ENCODE assay signal across 10 mouse cellular contexts in the genomic region with DNA sequence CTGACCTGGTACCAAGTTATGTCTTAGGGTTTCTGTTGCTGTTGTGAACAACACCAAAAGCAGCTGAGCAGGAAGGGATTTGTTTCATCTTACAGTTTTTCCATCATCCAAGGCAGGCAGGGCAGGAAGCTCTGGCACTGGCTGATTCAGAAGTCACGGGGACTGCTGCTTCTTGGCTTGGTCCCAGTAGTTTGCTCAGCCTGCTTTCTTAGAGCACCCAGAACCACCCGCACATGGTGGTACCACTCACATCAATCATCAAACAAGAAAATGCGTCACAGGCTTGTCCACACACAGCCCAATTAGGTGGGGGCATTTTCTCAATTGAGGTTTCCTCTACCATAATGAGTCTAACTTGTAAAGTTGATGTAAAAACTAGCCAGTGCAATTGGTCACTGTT. TPM values are rescaled to one million over a fixed set of nuclear protein-coding genes. Genes with fewer than 3 reads are reported as not detected.
A peak's percentile ranks its signal among the peaks of the same experiment; 100 is the strongest.
DNase-seq lines count a peak whose midpoint lies in the region.
"Had no signal": no experiment of that assay in that cellular context is flagged by ENCODE, and none has a peak within 500 bp of the region (broad histone marks: within the 10 kb centered on the region; RNA-seq: fewer than 3 reads in every experiment).

No protein-coding gene starts in this region.

- intact Hi-C loops in heart, postnatal 36 days (cut with DNase I): no loop called here

- DNase-seq in adrenal gland, adult (ENCODE audit: inconsistent age in 2 of 2, low spot score in 1 of 2): peak; percentile 66 to 71
- DNase-seq in adrenal gland, adult 8-10 months: no peak
- peak; percentile 90 for DNase-seq in heart, adult 11 months
- DNase-seq in heart, postnatal 36 days: no peak
- DNase-seq in layer of hippocampus, adult 8-10 months (ENCODE audit: low spot score in 2 of 2): peak; percentile 52 to 57
- no peak for DNase-seq in layer of hippocampus, postnatal 25 days (ENCODE audit: extremely low spot score in 1 of 2, low spot score in 1 of 2)
- peak; percentile 63 for DNase-seq in MN1 (ENCODE audit: low spot score)
- DNase-seq in thymus, postnatal 25 days: no peak
- DNase-seq: cerebellum, adult 9-10 months; retina, postnatal 1 day had no signal

RNA-seq across cellular contexts. Expression of gene Sdc3, which starts 13.3 kb away (rescaled TPM):
- total RNA-seq in adrenal gland, adult 8-10 months (2022): 100 to 1,000 TPM; 332 to 626 (median 448) TPM
- 10 to 100 TPM; 35.5 to 46.0 TPM for total RNA-seq in heart, postnatal 36 days (2021)
- total RNA-seq in layer of hippocampus, adult 8-10 months (2022): 100 to 1,000 TPM; 146 to 169 (median 150) TPM
- 100 to 1,000 TPM; 146 to 151 TPM for total RNA-seq in layer of hippocampus, postnatal 25 days (2021)

Comparison
In these comparisons a context has a peak if more than half of its experiments do, and no peak if none do; other contexts are left out.
1. DNase-seq: peak in adrenal gland, adult (2 of 2), heart, adult 11 months (single experiment), layer of hippocampus, adult 8-10 months (2 of 2) and MN1 (single experiment); none in adrenal gland, adult 8-10 months (single experiment), heart, postnatal 36 days (0 of 2), layer of hippocampus, postnatal 25 days (0 of 2) and thymus, postnatal 25 days (single experiment).